Mouse (Mus musculus): ENCODE data around the gene Bcl2a1d.
"Not testable (repeated sequence)": the region's sequence is repeated elsewhere in the genome, so short reads cannot be mapped to it uniquely, and the experiment has no call there.

The Bcl2a1d gene

DNA sequence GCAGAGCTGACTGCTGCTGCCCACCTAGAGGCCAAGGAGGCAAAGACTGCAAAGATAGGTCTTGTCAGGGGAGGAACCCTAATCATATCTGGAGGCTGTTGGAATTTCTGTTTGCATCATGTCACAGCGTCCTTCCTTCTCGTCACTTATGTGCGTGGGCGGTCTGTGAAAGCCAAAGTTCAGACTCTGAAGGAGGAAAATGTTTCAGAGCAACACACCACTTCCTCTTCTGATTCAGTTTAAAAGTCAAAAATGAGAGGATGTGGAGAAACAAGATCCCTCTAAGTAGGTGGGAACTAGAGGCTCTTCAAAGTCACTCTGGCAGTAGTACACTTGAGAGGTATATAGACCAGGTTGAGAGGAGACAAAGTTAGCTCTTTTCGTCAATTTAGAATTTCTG lies at the start of gene Bcl2a1d:
Gene Bcl2a1d, minus strand, starts transcription at position 187 of the 400 bp plus-strand sequence.
- DNase-seq = peak; percentile 65 to 67

GRCm38 (mm10) chr9:88770239-88770638 lies 38.5 kb upstream of the Bcl2a1d start:
- not testable (repeated sequence) for DNase-seq

GRCm38 (mm10) chr9:88769470-88769869 lies 37.8 kb upstream of the Bcl2a1d start:
- DNase-seq = not testable (repeated sequence)

DNA sequence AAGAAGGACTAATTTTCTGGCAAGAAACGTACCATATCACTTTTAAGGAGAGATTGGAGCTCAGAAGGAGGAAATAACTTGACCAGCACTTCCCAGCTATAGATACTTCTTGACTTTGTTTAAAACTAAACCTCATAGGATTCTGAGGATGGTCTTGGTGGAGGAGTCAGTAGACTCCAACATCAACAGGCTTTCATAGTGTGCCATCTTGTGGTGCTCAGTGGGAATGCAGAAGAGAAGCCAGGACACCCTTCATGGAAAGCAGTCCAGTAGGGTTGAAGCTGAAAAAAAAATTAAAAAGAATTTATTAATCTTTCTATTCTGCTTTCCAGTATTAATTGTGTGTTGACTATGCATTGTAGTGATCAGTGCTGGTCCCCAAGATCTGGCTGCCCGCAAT lies 15.0 kb upstream of the Bcl2a1d start:
- DNase-seq = peak; percentile 69 to 70

DNA sequence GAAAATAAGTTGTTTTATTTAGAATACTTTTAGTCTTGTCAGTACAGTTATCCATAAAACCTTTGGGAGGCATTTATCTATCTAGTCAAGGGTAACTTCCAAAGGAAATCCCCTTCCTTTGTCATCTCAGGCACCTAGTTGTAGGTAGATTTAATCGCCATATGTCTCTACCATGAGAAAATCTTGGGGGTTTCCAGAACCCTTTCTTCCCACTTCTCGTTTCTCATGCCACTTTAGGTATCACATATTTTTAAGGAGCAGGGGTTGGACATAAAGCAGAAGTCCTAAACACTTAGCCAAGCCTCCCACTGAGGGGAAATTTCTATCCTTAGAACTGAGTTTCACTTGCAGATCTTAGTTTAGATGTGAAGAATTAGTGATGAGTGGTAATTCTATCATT lies 14.3 kb upstream of the Bcl2a1d start:
- DNase-seq = not testable (repeated sequence)

DNA sequence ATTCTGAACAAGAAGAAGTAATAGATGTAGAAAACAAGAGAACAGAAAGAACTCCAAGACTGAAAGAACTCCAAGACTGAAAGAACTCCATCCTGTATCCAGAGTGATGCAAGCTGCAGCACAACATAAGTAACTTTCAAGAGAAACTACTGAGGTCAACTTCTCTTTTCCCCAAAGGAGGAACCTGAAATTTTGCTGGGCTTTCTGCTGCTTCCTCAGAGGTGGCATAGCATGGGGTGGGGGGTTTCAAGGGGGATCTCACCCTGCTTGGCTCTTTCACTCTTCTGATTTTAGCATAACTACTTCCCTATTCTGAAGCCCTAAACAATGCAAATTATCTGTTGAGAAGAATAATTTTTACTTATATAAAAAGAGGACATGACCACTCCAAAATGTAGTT lies 3.6 kb upstream of the Bcl2a1d start:
- not testable (repeated sequence) for DNase-seq

DNA sequence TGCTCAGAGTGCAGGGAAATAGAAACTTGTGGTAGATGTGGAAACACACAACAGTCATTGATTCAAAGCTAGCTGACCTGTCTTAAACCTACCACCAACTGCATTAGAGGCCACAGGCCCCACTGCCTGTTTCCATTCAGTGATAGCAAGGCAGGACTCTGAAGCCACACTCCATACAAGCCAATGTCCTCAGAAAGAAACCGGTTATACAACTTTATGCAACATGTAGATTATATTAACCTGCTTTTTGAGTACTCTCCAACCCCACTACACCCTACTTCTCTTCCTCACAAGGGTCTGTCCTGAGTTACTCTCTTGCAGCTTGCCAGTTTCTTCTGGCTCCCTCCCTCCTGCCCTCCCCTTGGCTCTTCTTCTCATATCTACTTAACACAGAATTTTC lies 1.5 kb upstream of the Bcl2a1d start:
- DNase-seq = not testable (repeated sequence)

GRCm38 (mm10) chr9:88732334-88732733 lies 620 bp upstream of the Bcl2a1d start:
- DNase-seq = not testable (repeated sequence)

DNA sequence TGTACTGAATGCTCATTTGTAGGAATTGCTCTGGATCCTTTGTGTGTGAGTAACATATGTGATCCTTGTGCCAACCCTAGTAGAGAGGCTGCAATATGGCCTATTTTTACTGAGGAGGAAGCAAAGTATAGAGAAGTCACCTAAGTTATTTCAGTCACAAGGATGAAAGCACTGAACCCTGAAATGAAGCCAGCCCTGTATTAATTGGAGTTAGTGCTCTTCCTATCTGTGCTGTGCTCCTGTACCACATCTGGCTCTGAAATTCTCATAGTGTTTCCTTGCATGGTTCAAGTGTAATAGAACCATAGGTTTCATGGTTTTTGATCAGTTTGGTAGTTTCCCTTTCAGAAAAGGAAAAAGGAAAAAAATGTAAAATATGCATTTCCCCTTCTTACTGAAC lies 3.4 kb downstream of the Bcl2a1d start:
- peak; percentile 54 to 55 for DNase-seq

DNA sequence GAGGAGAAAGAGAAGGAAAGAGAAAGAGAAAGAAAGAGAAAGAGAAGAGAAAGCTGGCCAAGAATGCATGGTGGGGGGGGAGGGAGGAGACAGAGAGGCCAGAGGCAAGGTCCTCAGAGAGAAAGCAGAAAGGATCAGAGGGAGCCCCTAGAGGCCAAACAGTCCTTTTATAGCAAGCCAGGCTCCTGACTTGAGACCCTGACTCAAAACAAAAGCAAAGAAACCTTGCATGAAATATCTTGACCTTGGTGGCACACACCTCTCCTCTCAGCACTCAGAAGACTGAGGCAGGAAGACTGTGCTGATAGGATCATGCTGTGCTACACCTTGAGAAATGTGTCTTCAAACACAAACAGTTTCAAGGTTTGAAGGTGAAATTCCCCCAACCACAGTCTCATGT lies 10.1 kb downstream of the Bcl2a1d start:
- not testable (repeated sequence) for DNase-seq

DNA sequence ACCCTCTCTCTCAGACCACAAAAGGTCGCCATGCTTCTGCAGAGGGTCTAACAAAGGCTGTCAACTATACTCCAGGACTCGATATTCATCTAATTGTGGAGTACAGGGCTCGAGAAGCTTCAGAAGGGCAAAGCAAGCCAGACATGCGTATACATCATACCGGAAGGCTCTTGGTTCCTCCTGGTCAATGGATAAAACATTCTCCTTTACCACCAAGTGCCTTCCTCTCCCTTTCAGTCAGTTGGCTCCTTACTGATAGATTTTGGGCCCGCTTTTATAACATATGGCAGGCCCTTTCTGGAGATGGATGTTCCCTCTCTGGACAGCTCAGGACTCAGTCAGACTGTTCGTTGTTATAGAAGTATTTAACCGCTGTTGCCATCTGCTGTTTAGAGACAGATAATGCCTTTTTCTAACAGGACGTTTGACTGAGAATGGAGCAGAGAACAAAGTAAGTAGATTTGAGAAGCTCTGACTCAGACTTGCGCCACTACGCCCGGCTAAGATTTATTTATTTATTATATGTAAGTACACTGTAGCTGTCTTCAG lies 11.7 kb downstream of the Bcl2a1d start, which contains the start of gene Mthfsl:
Gene Mthfsl, minus strand, starts transcription at position 308 of the 549 bp plus-strand sequence.
- DNase-seq = peak; percentile 48 to 51

DNA sequence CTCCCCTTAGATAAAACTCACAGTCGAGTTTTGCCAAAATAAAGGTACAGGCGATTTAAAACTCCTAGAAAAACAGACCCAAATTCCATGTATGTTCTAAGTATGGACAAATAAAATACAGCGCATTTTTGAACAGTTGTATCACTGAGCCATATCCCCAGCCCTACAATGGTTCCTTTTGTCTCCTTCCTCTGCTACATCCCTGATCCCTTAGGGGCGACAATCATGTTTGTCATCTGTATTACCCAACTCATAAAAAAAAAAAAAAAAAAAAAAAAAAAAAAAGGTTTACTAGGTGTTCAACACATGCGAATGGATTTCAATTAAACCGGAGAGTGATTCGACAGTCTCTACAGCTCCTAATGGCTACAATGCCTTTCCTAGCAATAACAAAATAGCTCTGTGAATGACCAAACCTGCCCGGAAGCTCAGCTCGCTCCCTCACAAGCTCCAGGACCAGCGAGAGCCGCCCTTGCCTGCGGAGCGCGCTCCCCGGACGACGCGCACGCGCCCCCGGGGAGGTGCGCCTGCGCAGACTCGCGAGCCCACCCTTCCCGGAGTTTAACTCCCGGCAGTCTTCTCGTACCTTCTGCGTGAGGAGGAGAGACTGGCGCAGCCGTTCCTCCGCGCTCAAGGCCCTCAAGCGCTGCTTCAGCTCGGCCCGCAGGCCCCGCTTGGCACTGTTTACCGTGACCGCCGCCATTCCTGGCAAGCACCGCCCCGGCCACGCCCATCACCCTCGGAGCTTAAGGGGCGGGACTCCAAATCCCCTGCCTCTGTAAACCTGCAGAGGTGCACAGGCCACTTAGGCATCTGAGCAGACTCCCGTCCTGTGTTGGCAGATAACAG lies 12.4 kb downstream of the Bcl2a1d start:
- peak; percentile 48 to 65 for DNase-seq

GRCm38 (mm10) chr9:88718593-88718992 lies 13.1 kb downstream of the Bcl2a1d start:
- not testable (repeated sequence) for DNase-seq

- DNase-seq = peak; percentile 56 to 58
Measured at GRCm38 (mm10) chr9:88718140-88718539, 13.6 kb downstream of the Bcl2a1d start.

DNA sequence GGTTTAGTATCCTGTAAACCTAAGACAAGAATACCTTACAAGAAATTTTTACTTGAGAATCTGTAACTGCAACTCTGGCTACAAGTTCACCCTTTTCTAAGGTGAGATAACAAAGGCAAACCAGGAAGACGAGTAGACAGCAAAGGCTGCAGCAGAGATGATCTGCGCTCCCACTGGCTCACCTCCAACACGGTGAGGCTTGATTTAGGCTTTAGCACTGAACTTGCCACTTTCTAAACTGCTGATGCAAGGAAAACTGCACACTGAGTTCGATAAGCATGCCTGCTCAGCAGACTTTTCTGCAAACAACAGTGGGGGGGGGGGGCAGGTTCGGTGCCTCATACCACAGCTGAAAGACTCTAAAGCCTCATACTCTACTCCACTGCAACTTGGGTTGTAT lies 17.2 kb downstream of the Bcl2a1d start:
- not testable (repeated sequence) for DNase-seq

DNA sequence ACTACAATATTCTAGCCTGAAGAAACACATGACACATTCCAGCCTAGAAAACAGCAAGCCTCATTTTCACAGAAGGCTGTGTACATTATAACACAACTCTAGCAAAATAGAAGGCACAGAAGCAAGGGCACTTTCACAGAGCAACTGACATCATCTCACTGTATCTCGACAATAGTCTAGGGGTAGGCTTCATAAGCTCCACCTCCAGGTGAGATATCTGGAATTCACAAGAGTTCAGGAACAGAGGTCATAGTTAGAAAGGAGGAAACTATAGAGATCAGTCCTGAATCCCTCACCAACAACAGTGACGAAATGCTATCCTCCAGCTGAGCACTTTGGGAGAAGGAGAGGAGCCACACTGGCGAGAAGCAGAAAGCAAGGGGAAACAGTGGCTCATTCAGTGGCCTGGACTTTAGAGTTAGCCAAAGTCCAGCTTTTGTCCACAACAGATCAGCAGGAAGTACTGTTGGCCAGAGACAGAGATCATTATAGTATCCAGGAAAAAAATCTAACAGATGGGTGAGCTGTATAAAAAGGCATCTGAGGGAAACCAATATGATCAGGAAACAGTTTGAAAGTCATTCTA lies 19.5 kb downstream of the Bcl2a1d start:
- not testable (repeated sequence) for DNase-seq

DNA sequence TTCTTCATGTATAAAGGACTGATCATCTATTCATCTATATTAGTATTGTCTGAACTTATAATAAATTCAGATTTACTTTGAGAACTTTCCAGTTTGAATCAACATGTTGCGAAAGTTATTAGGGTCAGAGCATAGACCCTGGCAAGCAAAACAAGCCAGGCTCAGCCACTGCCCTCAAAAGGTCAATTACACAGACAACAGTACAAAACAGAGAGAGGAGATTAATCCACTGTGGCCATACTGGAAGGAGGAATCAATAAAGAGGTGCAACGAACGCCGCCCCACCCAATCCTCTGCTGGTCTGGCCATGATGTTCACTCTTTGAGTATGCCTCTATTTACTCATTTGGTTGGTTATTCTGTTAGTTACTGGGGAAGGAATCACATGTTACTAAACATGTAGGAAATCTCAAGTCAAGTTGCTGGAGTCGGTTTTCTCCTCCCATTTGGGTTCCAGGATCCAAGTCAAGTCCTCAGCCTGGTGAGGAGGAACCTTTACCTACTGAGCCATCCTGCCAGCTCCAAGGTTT lies 20.7 kb downstream of the Bcl2a1d start:
- DNase-seq = not testable (repeated sequence)

DNA sequence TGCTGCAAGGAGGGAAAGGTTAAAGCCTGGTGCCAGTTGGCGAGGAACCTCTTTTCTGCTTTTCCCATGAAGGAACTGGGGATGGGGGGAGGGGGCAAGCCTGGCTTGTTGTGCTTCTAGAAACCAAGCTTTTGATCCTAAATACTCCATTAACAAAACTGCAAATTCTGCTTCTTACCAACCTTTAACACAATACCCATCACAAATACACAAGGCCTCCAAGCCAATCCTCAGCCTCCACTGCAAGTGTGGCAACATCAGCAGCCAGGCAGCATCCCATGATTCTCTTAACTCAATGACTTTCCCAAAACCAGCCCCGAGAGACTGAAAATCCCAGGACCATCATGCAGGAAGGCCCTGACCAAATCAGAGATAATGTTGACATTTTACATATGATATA lies 21.3 kb downstream of the Bcl2a1d start:
- DNase-seq = not testable (repeated sequence)

DNA sequence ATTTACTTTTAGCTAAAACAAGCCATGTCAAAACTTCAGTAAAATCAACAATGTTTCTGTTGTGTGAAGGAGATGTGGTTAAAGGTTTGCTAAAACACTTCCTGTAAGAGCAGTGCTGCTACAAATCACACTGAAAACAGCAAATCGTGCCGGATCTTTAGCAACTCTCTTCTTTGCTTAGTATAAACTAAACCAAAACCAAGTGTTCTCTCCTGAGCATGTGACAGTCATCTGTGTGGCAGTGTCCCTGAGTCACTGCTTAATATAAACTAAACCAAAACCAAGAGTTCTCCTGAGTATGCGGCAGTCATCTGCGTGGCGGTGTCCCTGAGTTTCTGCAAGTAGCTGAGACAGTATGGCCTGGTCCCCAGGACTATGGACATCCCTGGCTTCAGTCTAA lies 21.9 kb downstream of the Bcl2a1d start:
- DNase-seq = not testable (repeated sequence)

GRCm38 (mm10) chr9:88709304-88709703 lies 22.4 kb downstream of the Bcl2a1d start:
- no peak for DNase-seq

DNA sequence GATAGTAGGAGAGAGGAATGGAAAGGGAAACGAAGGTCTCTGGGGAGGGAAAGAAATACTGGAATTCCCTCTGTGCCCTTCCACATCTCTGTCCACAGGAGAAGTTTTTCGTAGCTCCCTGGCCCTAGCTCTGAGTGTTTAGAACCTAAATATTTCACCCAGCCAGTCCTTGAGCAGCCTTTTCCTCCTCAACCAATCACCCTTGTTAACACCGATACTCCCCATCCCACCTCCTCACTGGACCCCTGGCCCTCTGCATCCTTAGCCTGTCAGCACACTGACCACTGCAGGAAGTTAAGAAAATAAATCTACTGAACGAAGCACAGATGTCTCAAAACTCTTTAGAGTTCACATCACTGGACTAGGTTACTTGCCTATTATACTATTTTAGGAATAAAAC lies 25.0 kb downstream of the Bcl2a1d start:
- no peak for DNase-seq

DNA sequence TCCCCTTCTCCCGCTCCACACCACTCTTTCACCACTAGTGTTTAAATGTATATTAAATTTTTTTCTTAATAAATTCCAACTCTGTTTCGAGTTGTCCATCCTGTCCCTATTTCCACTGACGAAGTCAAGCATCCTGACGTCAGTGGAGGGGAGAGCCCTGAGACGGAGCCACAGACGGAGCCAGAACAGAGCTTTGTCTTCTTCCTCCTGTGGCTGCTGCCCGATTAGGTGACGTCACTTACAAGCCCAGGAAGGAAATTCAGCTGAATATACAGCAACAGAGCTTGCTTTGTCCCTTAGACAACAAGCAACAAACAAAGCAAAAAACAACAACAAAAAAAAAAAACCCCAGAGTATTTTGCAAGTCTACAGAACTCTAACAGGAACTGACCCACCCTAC lies 26.6 kb downstream of the Bcl2a1d start:
- not testable (repeated sequence) for DNase-seq

GRCm38 (mm10) chr9:88698746-88699145 lies 33.0 kb downstream of the Bcl2a1d start:
- DNase-seq = not testable (repeated sequence)
